ENCODE assay signal across 9 mouse cellular contexts in genomic region chr9:70942686-70943333, GRCm38 (mm10). TPM values are rescaled to one million over a fixed set of nuclear protein-coding genes. Genes with fewer than 3 reads are reported as not detected.
DNase-seq lines count a peak whose midpoint lies in the region; ATAC-seq and TF ChIP-seq lines count a peak whose summit lies in the region.
"Had no signal": no experiment of that assay in that cellular context is flagged by ENCODE, and none has a peak within 500 bp of the region (broad histone marks: within the 10 kb centered on the region; RNA-seq: fewer than 3 reads in every experiment).

No protein-coding gene starts in this region.

- H3K27ac ChIP-seq in forebrain, postnatal 0 days (ENCODE audit: low read depth, low read length): no peak overlapping the region
- no peak overlapping the region for H3K27ac ChIP-seq in forebrain, embryonic 12.5 days
- H3K27ac ChIP-seq in MEL (ENCODE audit: control insufficient read depth, low read depth, low read length): no peak overlapping the region
- no peak overlapping the region for H3K27ac ChIP-seq in midbrain, embryonic 10.5 days (replicated peaks)

- no peak for TF ChIP-seq RAD21 in MEL (IDR thresholded peaks at IDR 0.05; ENCODE audit: low read depth, low read length)

- DNase-seq in forebrain, postnatal 0 days: no peak
- DNase-seq in MEL (ENCODE audit: low read depth, low spot score): peak; percentile 41
- DNase-seq in gastrocnemius, postnatal 25 days: peak; percentile 34
- peak; percentile 54 for DNase-seq in lung, postnatal 10 days
- DNase-seq in T-cell, adult 2 months (ENCODE audit: low spot score): no peak
- no peak for DNase-seq in midbrain, embryonic 10.5 days (ENCODE audit: low spot score)
- no peak for DNase-seq in left cerebral cortex, postnatal 25 days (ENCODE audit: low spot score in 2 of 2)

- no peak overlapping the region for H3K4me2 ChIP-seq in forebrain, postnatal 0 days (ENCODE audit: low read depth)
- no peak overlapping the region for H3K4me2 ChIP-seq in forebrain, embryonic 12.5 days

- TF ChIP-seq EP300 in MEL (IDR thresholded peaks at IDR 0.05; ENCODE audit: low read depth in 1 of 2, low read length in 2 of 2): no peak

- no peak overlapping the region for H3K9ac ChIP-seq in forebrain, postnatal 0 days
- H3K9ac ChIP-seq in forebrain, embryonic 12.5 days: no peak overlapping the region
- H3K9ac ChIP-seq in MEL (ENCODE audit: control insufficient read depth, low read depth, low read length, poor library complexity, severe bottlenecking): no peak overlapping the region

- no peak overlapping the region for H3K4me3 ChIP-seq in forebrain, postnatal 0 days (ENCODE audit: low read depth, low read length)
- no peak overlapping the region for H3K4me3 ChIP-seq in forebrain, embryonic 12.5 days (replicated peaks)
- H3K4me3 ChIP-seq in MEL (ENCODE audit: control insufficient read depth in 1 of 2, insufficient read depth in 1 of 2, low read depth in 2 of 2, low read length in 2 of 2): no peak overlapping the region
- no peak overlapping the region for H3K4me3 ChIP-seq in midbrain, embryonic 10.5 days
- H3K4me3 ChIP-seq: erythroblast, embryonic 14.5 days had no signal

- no peaks in the 10 kb centered on the region for H3K79me2 ChIP-seq in MEL (ENCODE audit: control insufficient read depth, insufficient read depth, low read length, poor library complexity)

- ATAC-seq in forebrain, postnatal 0 days: peak; percentile 29; the same call in 1 of the 2 replicates
- no peak for ATAC-seq in forebrain, embryonic 12.5 days (ENCODE audit: low FRiP score)

- H3K27me3 ChIP-seq in forebrain, postnatal 0 days (ENCODE audit: insufficient read depth, low read length): no peaks in the 10 kb centered on the region
- no peaks in the 10 kb centered on the region for H3K27me3 ChIP-seq in forebrain, embryonic 12.5 days
- no peaks in the 10 kb centered on the region for H3K27me3 ChIP-seq in MEL (ENCODE audit: control insufficient read depth in 1 of 2, insufficient read depth in 2 of 2, low read length in 2 of 2)
- no peaks in the 10 kb centered on the region for H3K27me3 ChIP-seq in midbrain, embryonic 10.5 days (ENCODE audit: low read depth, poor library complexity, severe bottlenecking)

- no peak for TF ChIP-seq CTCF in forebrain, postnatal 0 days (IDR thresholded peaks at IDR 0.05; ENCODE audit: low read depth)
- no peak for TF ChIP-seq CTCF in MEL (IDR thresholded peaks at IDR 0.05 in 2 of 3, conservative IDR thresholded peaks at IDR 0.05 in 1 of 3; ENCODE audit: control insufficient read depth in 1 of 3, insufficient read depth in 1 of 3, low read depth in 2 of 3, low read length in 3 of 3, poor library complexity in 1 of 3, severe bottlenecking in 1 of 3)

- H3K9me3 ChIP-seq in forebrain, postnatal 0 days (ENCODE audit: low read length): no peaks in the 10 kb centered on the region
- H3K9me3 ChIP-seq in forebrain, embryonic 12.5 days: no peaks in the 10 kb centered on the region
- no peaks in the 10 kb centered on the region for H3K9me3 ChIP-seq in MEL (replicated peaks; ENCODE audit: insufficient read depth, low read length)
- H3K9me3 ChIP-seq in midbrain, embryonic 10.5 days (replicated peaks): no peaks in the 10 kb centered on the region

- intact Hi-C loops in left cerebral cortex, postnatal 25 days (cut with DNase I): no loop called here

- no peaks in the 10 kb centered on the region for H3K36me3 ChIP-seq in forebrain, postnatal 0 days (ENCODE audit: insufficient read depth)
- no peaks in the 10 kb centered on the region for H3K36me3 ChIP-seq in forebrain, embryonic 12.5 days (replicated peaks)
- peaks cover 0 to 3% of the 10 kb centered on the region in 2 experiments; a peak in 2 of 4 replicates for H3K36me3 ChIP-seq in MEL (ENCODE audit: control insufficient read depth in 1 of 2, insufficient read depth in 2 of 2, low read length in 2 of 2)
- H3K36me3 ChIP-seq in midbrain, embryonic 10.5 days: no peaks in the 10 kb centered on the region

- TF ChIP-seq POLR2A in MEL (IDR thresholded peaks at IDR 0.05; ENCODE audit: control insufficient read depth in 1 of 2, insufficient read depth in 1 of 2, low read depth in 1 of 2, low read length in 2 of 2, poor library complexity in 1 of 2): no peak

- WGBS in forebrain, postnatal 0 days: 76% methylated on average over 9 of the region's 9 CpGs
- WGBS in forebrain, embryonic 12.5 days: 84% methylated on average over 9 of the region's 9 CpGs
- WGBS in midbrain, embryonic 10.5 days: 85% methylated on average over 9 of the region's 9 CpGs

- no peaks in the 10 kb centered on the region for H3K4me1 ChIP-seq in forebrain, postnatal 0 days (ENCODE audit: insufficient read depth)
- no peaks in the 10 kb centered on the region for H3K4me1 ChIP-seq in forebrain, embryonic 12.5 days
- peaks cover 0 to 15% of the 10 kb centered on the region in 2 experiments; a peak in 2 of 4 replicates for H3K4me1 ChIP-seq in MEL (ENCODE audit: control insufficient read depth in 1 of 2, insufficient read depth in 2 of 2, low read length in 2 of 2)
- peaks cover 13% of the 10 kb centered on the region for H3K4me1 ChIP-seq in midbrain, embryonic 10.5 days

TF ChIP-seq in MEL, 35 proteins besides CTCF, POLR2A, EP300 and RAD21:
- no peak for TF ChIP-seq MYB (IDR thresholded peaks at IDR 0.05; ENCODE audit: low read depth, low read length)
- no peak for TF ChIP-seq MAFK (IDR thresholded peaks at IDR 0.05; ENCODE audit: borderline replicate concordance, low read depth, low read length)

RNA-seq across cellular contexts. Expression of gene Lipc, which starts 9.2 kb away (rescaled TPM):
- total RNA-seq in forebrain, postnatal 0 days (2014; rRNA removed): 0.08 and 0.81 TPM in 2 replicates
- polyA plus RNA-seq in forebrain, postnatal 0 days (2015; fragmentation: Nextera tagmentation; extraction: Ambion mirVana): 0.16 and 0.29 TPM in 2 replicates
- polyA plus RNA-seq in forebrain, embryonic 12.5 days (2016; fragmentation: Nextera tagmentation; extraction: Ambion mirVana): not detected in 2 replicates
- not detected in 2 replicates for total RNA-seq in MEL (2012; rRNA removed)
- under 1 TPM in 1 of 2 experiments, not detected in 1; 0.07 TPM for polyA plus RNA-seq in MEL (2012; ENCODE audit: insufficient read depth in 1 of 2, insufficient read length in 2 of 2, low read depth in 1 of 2, low replicate concordance in 2 of 2, missing spikeins in 1 of 2)
- not detected for total RNA-seq in gastrocnemius, postnatal 25 days (2021)
- not detected in 2 replicates for polyA plus RNA-seq in midbrain, embryonic 10.5 days (2016; fragmentation: Nextera tagmentation; extraction: Ambion mirVana)
- under 1 TPM in 1 of 2 experiments, not detected in 1; 0.37 TPM for total RNA-seq in left cerebral cortex, postnatal 25 days (2021)

Comparison
In these comparisons a context has a peak if more than half of its experiments do, and no peak if none do; other contexts are left out.
1. DNase-seq: peak in MEL (single experiment), gastrocnemius, postnatal 25 days (single experiment) and lung, postnatal 10 days (single experiment); none in forebrain, postnatal 0 days (single experiment), T-cell, adult 2 months (single experiment), midbrain, embryonic 10.5 days (single experiment) and left cerebral cortex, postnatal 25 days (0 of 2).